Mouse (Mus musculus) cerebellum, postnatal 4 days (tissue): ENCODE measurements around the gene Baz2b.
"Not testable (repeated sequence)": the region's sequence is repeated elsewhere in the genome, so short reads cannot be mapped to it uniquely, and the experiment has no call there.

Source experiments
- DNase-seq, 2 experiments: peaks; one replicate each; pipeline ENCODE4 v3.0.0; 2022; ENCODE audit warnings: low spot score in 2 of 2, mixed read lengths in 1 of 2

The Baz2b gene

DNA sequence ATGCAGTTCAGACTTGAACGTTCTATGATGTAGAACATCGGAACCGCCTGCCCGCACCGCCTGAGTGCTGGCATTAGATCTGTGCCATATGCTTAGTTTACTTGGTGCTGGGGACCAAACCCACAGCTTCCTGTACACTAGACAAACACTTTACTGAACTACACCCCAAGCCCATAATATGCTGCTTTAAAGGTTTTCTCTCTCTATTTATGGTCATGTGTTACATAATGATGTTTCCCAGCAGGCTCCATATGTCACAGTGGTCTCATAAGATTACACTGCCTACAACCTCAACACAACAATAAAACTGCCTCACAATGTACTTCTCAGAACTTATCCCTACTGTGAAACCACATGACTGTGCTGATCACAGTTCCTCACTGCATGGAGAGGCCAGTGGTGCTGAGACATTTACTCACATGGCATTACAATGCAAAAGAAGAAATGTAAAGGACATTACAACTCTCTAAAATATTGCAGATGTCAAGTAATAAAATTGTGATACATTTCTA lies 9.5 kb downstream of the Baz2b start:
- no peak for DNase-seq

DNA sequence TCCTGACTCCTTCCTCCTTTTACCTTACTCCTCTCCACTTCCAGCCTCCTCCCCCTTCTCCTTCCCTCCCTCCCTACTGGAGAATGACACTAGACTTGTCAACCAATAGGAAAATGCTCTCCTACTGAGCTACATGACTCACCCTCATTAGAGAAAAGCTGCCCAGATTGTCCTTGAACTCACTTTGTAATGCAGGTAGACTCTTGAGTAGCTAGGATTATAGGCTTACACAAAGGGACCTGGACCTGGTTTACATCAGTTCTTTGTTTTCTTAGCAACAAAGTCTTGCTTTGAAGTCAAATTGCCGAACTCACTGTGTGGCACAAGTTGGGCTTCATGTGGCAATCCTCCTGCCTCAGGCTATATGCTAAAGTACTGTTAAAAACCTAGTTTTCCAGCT lies 12.8 kb downstream of the Baz2b start:
- DNase-seq: no peak

DNA sequence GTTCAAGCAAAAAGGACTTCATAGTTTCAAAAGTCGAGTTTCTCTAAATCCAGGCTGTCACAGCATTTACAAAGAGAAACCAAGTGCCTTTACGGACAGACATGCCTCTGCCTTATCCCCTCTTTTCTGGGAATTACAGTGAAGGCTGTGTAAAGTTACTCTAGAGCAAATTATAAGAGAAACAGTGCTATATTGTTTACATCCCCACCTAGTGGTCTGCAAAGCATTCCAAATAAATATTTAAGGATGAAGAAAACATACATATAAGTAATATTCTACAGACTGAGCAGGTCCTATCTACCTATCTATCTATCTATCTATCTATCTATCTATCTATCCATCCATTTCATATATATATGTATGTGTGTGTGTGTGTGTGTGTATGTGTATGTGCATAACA lies 27.9 kb downstream of the Baz2b start:
- no peak for DNase-seq

DNA sequence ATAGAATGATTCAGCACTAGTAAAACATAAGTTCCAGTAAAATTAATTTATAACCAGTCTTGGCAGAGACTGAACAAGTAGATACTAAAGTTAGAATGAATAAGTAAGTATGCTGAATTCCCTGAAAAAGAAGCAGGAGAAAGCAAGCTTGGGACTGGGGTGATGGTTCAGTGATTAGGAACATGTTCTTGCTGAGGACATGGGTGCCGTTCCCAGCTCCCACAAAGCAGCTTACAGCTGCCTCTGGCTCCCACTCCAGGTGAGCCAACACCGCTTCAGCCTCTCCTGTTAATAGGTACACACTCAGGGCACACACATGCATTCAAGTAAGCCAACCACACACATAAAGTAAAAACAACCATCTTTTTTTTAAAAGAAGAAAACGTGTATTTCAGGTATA lies 32.1 kb downstream of the Baz2b start:
- DNase-seq: no peak

DNA sequence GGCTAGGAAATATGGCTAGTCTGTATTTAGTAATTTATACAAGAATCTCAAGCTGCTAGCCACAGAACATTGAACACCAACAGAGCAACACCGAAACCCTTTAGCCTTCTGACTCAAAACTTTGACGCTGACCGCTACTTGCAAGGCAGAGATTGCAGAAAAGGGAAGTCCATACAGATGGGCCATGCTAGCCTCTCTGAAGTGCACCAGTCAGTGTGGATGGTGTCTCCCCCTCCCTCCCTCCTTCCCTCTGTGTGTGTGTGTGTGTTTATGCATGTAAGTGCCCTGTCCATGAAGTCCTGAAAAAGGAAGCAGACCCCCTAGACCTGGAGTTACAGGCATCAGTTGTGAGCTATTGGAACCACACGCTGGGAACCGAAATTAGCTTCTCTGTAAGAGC lies 33.6 kb downstream of the Baz2b start:
- DNase-seq: no peak

DNA sequence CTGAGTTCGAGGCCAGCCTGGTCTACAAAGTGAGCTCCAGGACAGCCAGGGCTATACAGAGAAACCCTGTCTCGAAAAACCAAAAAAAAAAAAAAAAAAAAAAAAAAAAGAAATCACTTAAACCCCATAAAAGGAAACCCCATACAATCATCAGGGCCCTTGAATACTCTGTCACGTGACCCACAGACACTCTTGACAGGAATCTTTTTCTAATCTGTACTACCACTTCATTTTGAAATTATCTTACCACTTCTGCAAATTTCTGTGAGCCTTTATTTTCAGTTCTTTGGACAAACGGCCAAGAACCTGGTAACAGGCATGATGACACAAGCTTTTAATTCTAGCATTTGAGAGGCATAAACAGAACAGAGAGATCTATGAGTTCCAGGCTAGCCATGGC lies 34.6 kb downstream of the Baz2b start:
- no peak for DNase-seq

DNA sequence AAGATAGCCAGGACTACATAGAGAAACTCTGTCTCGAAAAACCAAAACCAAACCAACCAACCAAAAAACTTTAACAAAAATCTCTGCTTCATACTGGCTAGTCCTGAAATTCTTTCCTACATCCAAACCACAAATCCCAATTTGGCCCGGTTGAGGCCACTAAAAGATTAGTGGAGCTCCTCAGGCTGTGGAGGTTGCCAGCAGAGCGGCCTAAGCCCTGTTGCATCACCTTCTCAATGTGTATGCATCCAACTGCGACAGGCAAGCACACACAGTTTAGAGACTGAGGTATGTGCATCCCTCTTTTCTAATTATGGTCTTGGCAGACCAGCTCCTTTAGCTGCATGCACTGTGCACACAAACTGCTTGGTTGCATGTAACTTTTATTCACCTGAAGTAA lies 36.0 kb downstream of the Baz2b start:
- DNase-seq: no peak

DNA sequence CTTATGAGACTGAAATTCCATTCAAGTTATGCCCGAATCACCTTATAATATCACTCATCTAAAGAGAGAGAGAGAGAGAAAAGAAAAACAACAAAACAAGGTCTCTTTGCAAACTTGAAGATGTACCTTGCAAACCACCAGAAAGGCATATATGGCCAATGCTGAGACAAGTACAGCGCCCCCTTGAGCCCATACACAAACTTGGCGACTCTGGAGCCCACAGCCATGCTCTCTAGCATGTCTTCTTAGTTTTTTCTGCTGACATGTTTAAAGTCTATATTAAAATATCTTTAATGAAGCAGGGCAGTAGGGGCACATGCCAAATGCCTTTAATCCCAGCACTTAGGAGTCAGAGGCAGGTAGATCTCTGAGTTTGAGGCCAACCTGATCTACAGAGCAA lies 36.4 kb downstream of the Baz2b start:
- DNase-seq: no peak

DNA sequence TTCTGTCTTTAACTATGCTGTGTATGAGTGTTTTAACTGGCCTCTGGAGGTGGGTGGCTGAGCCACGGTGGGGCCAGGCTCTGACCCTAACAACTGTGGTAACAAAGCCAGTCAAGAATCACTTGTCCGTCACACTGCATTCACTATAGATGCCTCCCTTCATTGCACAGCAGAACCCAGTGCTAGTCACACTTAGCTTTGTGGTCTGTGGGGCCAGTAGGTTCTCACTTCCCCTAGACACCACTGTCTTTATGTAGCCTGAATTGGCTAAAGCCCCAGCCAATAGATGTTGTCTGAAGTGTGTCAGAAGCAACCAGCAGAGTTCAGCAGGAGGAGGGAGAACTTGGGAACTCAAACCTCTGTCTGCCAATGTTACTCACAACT lies 37.1 kb downstream of the Baz2b start:
- DNase-seq: no peak

DNA sequence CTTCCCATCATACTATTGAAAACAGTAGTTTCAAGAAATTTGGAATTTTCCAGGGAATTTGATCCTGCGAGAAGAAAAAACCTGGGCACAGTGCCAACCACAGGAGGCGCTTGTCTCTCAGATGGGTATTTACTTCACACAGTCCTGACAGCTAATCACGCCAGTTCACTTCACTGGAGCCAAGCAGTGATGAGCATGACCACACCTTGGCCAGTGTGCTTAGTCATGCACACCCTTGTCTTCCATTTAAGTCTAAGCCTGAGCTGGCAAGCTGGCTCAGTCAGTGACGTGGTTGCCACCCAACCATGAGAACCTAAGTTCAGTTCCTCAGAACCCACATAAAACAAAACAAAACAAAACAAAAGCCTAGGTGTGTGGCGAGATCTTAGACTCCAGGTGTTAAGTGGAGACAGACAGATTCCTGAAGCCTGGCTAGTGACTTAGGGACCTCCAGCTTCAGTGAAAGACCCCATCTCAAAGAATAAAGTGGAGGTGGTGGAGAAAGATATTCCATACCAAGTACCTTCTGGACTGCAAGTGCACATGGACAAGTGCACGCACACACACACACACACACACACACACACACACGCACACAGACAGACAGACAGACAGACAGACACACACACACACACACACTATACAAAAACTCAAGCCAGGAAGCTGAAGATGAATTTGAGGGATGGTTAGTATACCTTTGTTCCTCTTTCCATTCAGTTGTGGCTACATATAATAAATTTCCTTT lies 37.7 kb downstream of the Baz2b start:
- DNase-seq: peak in 1 of 2 experiments; percentile 12

DNA sequence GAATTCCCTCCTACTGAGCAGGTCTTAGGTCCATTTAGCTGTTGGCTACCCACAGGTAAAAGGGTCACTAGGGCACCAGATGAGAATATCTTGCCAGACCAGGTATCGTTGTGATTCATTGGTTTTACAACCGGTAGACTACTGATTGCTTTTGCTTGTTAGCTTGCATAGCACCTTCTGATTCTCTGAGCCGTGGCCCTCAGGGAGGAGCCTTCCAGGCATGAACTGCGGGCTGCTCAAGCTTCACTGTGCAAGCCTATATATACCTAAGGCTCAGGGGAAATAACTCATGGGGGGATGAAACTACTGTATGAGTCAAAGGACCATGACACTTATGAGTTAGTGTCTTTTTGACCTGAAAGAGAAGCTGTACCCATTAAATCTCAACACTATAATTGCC lies 42.8 kb downstream of the Baz2b start:
- DNase-seq: no peak

DNA sequence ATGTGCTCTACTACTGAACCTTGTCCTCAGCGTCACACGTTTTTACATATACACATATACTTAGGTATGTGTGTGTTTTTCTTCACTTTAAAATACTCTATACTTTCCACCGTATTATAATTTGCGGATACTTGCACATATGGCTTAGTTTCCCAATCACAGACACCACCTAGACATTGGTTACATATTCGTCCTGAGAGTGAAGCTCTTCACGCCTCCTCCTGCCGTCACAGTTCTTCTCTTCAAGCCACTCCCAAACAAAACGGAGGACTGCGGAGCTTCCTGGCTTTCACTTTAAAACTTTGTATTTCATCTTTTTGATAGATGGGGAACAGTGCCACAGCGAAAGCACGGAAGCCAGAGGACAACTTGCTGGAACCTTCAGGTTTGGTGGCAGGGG lies 44.0 kb downstream of the Baz2b start:
- DNase-seq: no peak

DNA sequence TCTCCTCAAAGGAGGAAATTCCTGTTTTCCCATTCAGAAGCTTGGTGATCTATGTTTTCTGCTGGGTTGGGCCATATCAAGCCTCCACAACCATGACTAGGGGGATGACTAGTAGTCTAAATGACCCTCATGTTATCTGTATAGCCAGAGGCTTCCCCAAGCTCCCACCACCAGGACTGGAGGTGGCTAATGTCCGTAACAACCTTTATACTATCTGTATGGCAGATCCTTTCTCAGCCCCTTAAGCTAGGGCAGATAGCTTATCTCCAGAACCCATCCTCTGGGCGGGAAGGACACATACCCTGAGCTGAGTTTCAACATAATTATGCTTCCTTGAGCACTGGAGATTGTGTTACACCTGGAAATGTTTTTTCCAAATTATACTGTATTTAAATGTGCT lies 45.9 kb downstream of the Baz2b start:
- DNase-seq: no peak

DNA sequence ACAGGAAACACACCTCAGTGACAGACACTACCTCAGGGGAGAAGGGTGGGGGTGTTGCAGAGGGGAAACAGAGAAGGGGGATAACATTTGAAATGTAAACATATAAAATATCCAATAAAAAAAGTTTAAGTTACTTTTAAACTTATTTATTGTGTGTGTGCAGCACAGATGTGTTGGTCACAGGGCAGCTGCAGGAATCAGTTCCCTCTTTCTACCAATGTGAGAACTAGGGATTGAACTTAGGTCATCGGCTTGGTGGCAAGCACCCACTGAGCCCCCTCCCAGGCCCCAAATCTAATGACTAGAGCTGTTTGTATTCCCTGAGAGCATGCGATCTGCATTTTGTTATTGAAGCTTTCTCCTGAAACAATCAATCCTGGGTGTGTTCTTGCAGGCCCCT lies 57.2 kb downstream of the Baz2b start:
- no peak for DNase-seq

DNA sequence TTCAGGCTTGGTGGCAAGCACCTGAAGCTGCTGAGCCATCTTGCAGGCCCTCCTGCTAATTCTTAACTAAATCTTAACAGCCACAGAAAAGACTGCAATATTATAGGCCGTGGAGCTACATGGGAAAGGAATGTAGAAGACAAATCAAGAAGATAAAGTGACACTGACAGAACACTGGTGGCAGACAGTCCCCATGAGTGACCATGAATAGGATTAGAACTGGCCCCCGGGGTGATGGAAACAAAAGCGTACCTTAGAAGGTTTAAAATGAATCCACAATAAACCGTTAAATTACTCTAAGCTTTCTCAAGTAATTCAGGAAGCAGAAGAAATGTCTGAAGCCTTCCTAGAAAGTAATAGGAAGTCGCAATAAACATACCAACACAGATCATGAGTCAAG lies 61.0 kb downstream of the Baz2b start:
- no peak for DNase-seq

DNA sequence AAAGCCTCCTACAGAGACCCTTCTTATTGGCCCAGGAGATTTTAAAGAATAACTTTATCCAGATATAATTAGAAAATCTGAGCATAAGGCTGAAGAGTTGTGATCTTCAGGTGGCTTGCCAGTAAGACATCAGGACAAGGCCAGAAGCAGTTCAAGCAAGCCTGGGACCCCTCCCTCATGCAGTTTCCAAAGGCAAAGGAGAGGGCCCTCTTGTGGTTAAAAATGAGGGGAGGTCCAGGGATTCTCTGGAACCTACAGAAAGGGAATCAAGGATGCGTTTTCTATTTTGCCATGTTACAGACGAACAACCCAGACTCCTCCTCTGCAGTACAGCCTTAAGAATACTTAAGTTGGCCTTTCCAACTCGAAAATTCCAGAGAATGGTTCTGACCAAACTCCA lies 62.2 kb downstream of the Baz2b start:
- no peak for DNase-seq

DNA sequence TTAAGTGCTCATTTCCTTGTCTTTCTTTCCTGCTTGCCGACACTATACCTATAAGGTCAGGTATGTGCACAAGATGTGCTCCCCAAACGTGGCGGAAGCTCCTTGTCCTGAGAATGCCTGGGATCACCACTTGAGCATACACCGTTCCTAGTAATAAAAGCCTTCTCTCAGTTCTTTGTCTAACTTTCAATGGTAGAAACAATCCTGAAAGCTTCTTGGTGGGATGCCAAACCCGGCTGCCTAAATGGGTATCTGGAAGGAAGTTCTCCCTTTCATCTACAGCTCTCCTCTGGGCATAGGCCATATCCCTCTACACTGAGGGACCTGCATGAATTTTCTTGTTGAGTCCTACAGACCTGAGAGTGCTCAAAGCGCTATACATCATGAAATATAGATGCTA lies 63.9 kb downstream of the Baz2b start:
- DNase-seq: no peak

DNA sequence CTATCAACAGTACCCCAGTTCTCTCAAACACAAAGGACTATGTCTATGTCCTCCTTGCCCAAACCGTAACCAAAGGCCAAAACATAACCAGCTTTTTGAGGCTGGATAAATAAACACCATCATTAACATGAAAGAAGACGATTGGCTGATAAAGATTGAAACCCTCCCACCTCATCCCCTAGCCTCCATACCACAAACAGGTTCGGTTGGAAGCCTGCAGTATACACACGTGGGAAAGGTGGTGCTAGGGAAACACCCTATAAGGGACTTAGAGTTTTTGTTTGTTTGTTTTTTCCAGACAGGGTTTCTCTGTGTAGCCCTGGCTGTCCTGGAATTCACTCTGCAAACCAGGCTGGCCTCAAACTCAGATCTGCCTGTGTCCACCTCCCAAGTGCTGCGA lies 66.3 kb downstream of the Baz2b start:
- DNase-seq: no peak

DNA sequence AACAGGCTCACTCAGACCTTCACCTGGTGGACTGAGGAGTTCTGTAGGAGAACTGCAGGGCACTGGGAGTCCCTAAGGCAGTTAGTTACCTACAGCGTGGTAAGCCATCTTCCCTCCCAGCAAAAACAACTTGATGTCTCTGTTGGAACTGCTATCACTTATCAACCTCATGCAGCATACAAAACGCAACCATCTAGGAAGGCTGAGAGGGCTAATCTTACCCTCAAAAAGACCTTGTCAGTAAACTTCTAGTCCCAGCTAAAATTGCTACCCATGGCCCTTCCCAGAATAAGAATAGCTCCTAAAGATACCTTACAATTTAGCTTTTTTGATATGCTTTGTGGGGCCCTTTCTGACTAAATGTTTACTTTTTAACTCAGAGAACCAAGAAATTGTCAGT lies 67.4 kb downstream of the Baz2b start:
- no peak for DNase-seq

DNA sequence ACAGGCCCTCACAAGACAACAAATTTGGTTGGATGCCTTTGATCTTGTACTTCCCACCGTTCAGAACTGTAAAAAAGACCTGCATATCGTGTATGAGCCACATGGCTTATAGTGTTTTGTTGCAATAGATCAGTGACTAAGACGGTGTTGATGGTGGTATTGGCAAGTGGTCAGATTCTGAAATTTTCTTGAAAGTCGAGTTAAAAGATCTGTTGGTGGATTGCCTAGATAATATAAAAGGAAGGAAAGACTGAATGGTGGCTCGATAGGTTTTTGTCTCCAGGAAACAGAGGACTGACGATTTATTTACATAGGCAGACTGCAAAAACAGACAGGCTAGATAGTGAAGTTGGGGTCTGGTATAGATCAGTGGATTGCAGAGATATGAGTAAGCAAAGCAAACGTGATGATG lies 70.9 kb downstream of the Baz2b start:
- no peak for DNase-seq

DNA sequence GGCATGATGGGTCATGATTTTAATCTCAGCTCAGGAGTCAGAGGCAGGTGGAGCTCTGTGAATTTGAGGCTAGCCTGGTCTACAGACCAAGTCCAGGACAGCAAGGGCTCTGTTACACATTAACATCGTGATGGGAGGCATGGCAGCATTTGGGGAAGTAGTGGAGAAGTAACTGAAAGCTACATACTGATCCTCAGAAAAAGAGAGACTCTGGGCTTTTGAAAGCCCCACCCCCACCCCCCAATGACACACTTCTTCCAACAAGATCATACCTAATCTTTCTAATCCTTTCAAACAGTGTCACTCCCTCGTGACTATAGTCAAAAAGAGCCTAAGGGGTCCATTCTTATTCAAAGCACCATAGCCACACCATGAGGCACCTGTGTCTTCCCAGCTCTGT lies 73.8 kb downstream of the Baz2b start:
- DNase-seq: no peak

DNA sequence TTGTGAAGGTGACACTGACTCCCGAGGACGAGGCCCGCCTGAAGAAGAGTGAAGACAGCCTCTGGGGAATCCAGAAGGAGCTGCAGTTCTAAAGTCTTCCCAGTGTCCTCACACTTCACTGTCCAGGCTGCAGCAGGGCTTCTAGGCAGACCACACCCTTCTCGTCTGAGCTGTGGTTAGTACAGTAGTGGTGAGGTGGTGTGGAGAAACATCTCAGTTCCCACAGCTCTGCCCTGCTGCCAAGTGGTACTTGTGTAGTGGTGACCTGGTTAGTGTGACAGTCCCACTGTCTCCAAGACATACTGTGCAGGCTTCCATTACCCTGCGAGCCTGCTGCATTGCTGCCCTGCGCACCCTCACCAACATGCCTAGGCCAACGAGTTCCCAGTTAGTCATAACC lies 74.7 kb downstream of the Baz2b start:
- not testable (repeated sequence) for DNase-seq

DNA sequence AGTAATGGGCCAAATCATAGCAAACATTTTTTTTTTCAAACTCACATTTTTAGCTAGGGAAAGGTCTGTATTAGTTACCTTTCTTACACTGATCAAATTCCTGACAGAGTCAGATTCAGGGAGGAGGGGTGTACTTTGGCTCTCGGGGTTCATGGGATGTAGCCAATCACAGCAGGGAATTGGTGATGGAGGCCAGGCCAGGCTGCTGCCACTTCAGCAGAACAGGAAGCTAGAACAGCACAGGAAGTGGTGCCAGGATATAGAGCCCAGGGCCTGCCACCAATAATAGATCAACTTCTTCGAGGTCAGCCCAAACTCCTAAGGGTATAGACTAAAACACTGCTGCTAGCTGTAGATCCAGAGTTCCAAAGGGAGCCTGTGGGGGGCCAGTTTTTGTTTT lies 76.6 kb downstream of the Baz2b start:
- no peak for DNase-seq
